Mouse (Mus musculus) macrophage (primary cell): ENCODE measurements around the gene Gzf1. TPM values are rescaled to one million over a fixed set of nuclear protein-coding genes. Genes with fewer than 3 reads are reported as not detected.

Experiments
- H3K27ac ChIP-seq: fragments of 350-480 bp; formaldehyde crosslinking; 2 replicates; pipeline ENCODE4 v1.9.0; 2021
- H3K36me3 ChIP-seq: fragments of 350-480 bp; formaldehyde crosslinking; 2 replicates; pipeline ENCODE4 v1.9.0; 2021; ENCODE audit errors: inconsistent target
- H3K4me3 ChIP-seq: fragments of 350-480 bp; formaldehyde crosslinking; 2 replicates; pipeline ENCODE4 v1.9.0; 2021; ENCODE audit errors: inconsistent target
- H3K79me2 ChIP-seq: fragments of 350-480 bp; formaldehyde crosslinking; 2 replicates; pipeline ENCODE4 v1.9.0; 2021; ENCODE audit errors: inconsistent target
- WGBS: methylation state at CpG from one replicate; pipeline ENCODE4 v1.1.7; 2026; ENCODE audit warnings: inconsistent platforms; ENCODE audit not compliant: missing documents; 5-methylcytosine and 5-hydroxymethylcytosine counted together
- polyA plus RNA-seq: library from polyadenylated mRNA; stranded (reverse); fragments of 250-400 nt; gene quantifications from 3 replicates; pipeline ENCODE4 v1.2.4, GENCODE M21; 2018; ENCODE audit warnings: inconsistent platforms
- total RNA-seq, 78 experiments: library from RNA; depleted of rRNA; stranded (reverse); fragments of 250-400 nt; gene quantifications; 1 replicate in 9 of 78; 2 replicates in 24 of 78; 3 replicates in 43 of 78; 4 replicates in 2 of 78; pipeline ENCODE4 v1.2.4; 2018; ENCODE audit warnings: inconsistent platforms in 56 of 78

Gzf1 gene
- total RNA-seq (2018; cell fraction: chromatin; rRNA removed): 10 to 100 TPM; 11.9 to 38.0 (median 24.4) TPM
- total RNA-seq (2018; cell fraction: cytosol; rRNA removed): 10 to 100 TPM in 25 of 26 experiments, 1 to 10 TPM in 1; 9.6 to 23.1 (median 15.7) TPM
- 10 to 100 TPM; 13.4 to 41.3 (median 22.7) TPM for total RNA-seq (2018; cell fraction: nucleus; rRNA removed)
- polyA plus RNA-seq: 11.9 to 18.3 TPM (median 16.6 TPM) in 3 replicates

DNA sequence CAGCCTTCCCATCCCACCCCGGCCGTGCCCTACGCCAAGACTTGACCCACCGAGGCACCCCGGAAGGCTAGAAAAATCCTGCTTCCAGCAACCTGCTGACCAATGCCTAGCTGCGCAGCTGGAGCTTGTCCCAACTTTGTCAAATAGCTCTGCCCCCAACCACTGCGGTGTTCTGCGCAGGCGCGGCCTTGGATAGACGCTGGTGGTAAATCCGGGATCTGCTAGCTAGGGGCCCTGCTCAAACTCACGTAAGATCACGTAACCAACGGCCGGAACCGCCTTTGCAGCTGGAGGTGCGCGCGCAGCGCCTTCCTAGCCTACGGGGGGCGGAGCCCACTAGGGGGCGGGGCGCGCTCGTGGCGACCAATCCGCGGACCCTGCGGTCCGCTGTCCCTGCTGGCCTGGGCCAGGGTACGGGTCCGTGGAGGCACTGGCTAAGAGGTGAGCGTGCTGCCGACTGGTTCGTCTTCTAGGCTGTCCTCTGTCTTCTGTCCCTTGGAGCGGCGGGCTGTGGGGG lies at the start of gene Gzf1:
Gene Gzf1, plus strand, starts transcription at position 249 of the 517 bp plus-strand sequence.
- H3K27ac ChIP-seq: peak within 1 kb of the TSS; percentile 86
- under 1% methylated on average over 39 of the region's 39 CpGs for WGBS
- peak within 1 kb of the TSS; percentile 87 for H3K4me3 ChIP-seq
- H3K36me3 ChIP-seq: peaks cover 20% of the 10 kb centered on the region; the same call in 1 of the 2 replicates
- peaks cover 43% of the 10 kb centered on the region for H3K79me2 ChIP-seq

GRCm38 (mm10) chr2:148631602-148632001 lies 49.2 kb upstream of the Gzf1 start:
- H3K27ac ChIP-seq: no peak overlapping the region
- H3K79me2 ChIP-seq: no peaks in the 10 kb centered on the region
- H3K4me3 ChIP-seq: no peak overlapping the region
- no peaks in the 10 kb centered on the region for H3K36me3 ChIP-seq
- WGBS: 100% methylated on average over 3 of the region's 3 CpGs

DNA sequence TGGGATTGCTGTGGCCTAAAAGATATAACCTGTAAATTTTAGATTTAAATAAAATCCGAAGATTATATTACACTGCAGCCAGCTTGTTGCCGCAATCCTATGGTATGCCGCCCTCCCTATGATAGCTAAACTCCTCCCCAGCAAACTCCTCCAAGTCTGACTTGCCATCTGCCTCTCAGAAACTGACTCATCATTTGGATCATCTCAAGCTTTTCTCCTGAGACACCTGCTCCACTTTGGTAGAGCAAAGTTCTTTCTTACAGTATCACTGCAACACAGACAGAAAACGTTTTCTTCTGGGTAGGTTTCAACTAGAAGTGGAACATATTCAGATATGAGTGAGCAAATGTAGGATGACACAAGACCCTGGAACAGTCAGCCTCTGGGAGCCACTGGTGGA lies 46.4 kb upstream of the Gzf1 start:
- 83% methylated on average over 4 of the region's 4 CpGs for WGBS
- H3K27ac ChIP-seq: no peak overlapping the region
- H3K4me3 ChIP-seq: no peak overlapping the region
- no peaks in the 10 kb centered on the region for H3K79me2 ChIP-seq
- no peaks in the 10 kb centered on the region for H3K36me3 ChIP-seq

DNA sequence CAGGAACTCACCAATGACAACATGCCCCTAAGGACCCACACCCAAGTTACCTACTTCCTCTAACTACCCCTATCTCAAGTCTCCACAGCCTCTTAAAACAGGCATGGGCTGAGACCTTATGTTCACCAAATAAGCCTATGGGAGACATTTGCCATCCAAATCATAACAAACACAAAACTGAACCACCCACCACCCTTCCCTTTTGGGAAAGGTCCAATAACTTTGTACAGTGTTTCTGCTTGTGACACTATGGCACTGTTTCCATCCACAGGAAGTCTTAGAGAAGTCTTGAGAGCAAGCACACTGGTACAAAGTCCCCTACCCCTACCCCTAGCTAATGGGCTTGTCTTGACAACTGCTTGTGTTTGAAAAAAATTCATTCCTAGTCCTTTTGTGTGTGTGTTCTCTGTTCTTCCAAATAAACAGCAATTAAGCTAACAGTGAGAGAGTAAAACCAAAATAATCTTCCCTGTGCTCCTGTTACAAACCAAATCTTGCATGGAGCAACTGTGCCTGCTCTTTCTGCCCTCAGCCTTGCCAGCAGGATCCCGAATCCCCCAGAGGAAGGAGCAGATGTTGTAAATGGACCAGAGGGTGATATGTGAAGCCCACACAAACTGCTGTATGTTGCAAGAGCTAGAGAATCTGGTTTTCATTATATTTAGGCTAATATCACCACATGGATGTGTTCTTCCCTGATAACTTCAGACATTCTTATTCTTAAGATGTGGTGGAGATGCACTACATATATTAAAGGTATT lies 38.0 kb upstream of the Gzf1 start:
- no peaks in the 10 kb centered on the region for H3K79me2 ChIP-seq
- WGBS: 100% methylated on average over 1 of the region's 1 CpGs
- no peak overlapping the region for H3K4me3 ChIP-seq
- no peak overlapping the region for H3K27ac ChIP-seq
- no peaks in the 10 kb centered on the region for H3K36me3 ChIP-seq

DNA sequence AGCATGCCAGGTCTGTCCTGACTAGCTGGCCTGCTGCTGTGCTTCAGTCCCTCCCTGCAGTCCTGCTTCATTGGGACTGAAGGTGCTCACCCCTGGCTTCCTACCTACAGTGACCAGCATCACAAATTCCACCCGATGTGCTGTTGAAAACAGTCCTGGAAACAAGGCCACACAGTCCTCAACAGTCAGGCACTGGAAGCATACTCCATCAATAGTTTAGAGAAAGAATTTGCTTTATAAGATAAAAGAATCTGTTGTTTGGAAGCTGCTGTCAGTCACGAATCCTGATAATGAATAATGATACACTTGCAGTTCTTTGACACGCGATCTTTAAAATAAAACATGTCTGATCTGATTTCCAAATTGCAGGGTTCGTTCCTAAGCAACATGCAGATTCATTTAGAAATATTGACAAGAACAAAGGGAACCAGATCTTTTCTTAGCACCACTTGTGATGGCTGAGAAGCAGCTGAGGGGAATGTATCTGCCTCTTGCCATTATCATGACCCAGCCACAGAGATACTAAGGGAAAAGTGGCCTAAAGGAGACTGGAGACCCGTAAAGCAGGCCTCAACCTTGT lies 36.3 kb upstream of the Gzf1 start:
- WGBS: 100% methylated on average over 6 of the region's 6 CpGs
- no peak overlapping the region for H3K27ac ChIP-seq
- H3K36me3 ChIP-seq: no peaks in the 10 kb centered on the region
- no peaks in the 10 kb centered on the region for H3K79me2 ChIP-seq
- no peak overlapping the region for H3K4me3 ChIP-seq

GRCm38 (mm10) chr2:148650587-148651357 lies 30.1 kb upstream of the Gzf1 start:
- WGBS: 78% methylated on average over 3 of the region's 3 CpGs
- Histone ChIP-seq H3K36me3 (no peaks in the 10 kb centered on the region), H3K79me2 (no peaks in the 10 kb centered on the region), H3K27ac (no peak overlapping the region), H3K4me3 (no peak overlapping the region)

GRCm38 (mm10) chr2:148654961-148655360 lies 25.9 kb upstream of the Gzf1 start:
- Histone ChIP-seq H3K79me2 (no peaks in the 10 kb centered on the region), H3K36me3 (no peaks in the 10 kb centered on the region), H3K4me3 (no peak overlapping the region), H3K27ac (no peak overlapping the region)
- WGBS: 0% methylated on average over 3 of the region's 3 CpGs

- Histone ChIP-seq H3K36me3 (no peaks in the 10 kb centered on the region), H3K27ac (no peak overlapping the region), H3K79me2 (no peaks in the 10 kb centered on the region), H3K4me3 (no peak overlapping the region)
- 27% methylated on average over 1 of the region's 1 CpGs for WGBS
These were observed 17.4 kb upstream of the Gzf1 start for GRCm38 (mm10) chr2:148663458-148663857.

GRCm38 (mm10) chr2:148672199-148673096 lies 8.4 kb upstream of the Gzf1 start, which contains the start of gene Nxt1:
Nxt1 (plus strand) TSS chr2:148672601.
- peaks cover 10% of the 10 kb centered on the region; the same call in 1 of the 2 replicates for H3K36me3 ChIP-seq
- H3K79me2 ChIP-seq: peaks cover 35% of the 10 kb centered on the region
- WGBS: 1% methylated on average over 58 of the region's 58 CpGs
- H3K4me3 ChIP-seq: peak within 1 kb of the TSS; percentile 90
- H3K27ac ChIP-seq: peak within 1 kb of the TSS; percentile 37

DNA sequence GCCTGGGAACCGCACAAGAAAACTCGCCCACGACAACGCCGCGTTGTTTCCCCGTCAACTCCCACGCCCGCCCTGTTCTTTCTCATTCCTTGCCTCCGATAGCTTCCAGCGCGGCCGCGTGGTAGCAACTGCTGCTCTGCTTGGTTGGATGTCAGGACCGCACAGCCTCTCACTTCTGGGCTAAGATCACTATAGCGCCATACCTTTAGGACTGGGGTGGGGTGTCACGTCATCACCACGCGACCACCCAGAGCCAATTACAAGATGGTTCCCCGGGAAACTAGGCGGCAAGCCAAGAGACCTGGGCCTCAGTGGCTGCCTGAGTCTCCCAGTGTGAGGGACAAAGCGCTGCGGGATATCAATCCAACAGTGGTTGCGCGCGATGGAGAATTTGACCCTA lies 3.0 kb upstream of the Gzf1 start:
- H3K4me3 ChIP-seq: no peak overlapping the region
- peaks cover 50% of the 10 kb centered on the region for H3K79me2 ChIP-seq
- 78% methylated on average over 26 of the region's 26 CpGs for WGBS
- H3K36me3 ChIP-seq: peaks cover 10% of the 10 kb centered on the region; the same call in 1 of the 2 replicates
- no peak overlapping the region for H3K27ac ChIP-seq

DNA sequence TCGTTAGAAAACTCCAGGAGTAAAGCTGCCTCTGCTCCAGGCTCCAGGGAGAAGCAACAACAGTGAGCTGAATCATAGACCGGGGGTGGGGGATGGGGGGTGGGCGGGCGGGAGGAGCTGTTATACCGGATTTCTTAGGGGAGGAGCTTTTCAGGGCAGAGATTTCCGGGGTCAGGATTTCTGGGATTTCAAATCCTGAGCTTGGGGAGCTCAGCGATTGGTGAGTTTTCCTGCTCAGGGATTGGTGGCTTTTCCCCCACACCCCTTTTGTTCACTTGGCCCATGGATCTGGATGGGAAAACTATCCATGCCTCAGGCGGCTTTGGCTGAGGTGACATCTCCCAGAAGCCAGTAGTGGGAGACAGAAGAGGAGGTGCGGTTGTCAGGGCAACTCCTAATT lies 1.5 kb upstream of the Gzf1 start:
- Histone ChIP-seq H3K79me2 (peaks cover 50% of the 10 kb centered on the region), H3K27ac (no peak overlapping the region), H3K36me3 (peaks cover 17% of the 10 kb centered on the region; the same call in 1 of the 2 replicates), H3K4me3 (no peak overlapping the region)
- WGBS: 77% methylated on average over 7 of the region's 9 CpGs

DNA sequence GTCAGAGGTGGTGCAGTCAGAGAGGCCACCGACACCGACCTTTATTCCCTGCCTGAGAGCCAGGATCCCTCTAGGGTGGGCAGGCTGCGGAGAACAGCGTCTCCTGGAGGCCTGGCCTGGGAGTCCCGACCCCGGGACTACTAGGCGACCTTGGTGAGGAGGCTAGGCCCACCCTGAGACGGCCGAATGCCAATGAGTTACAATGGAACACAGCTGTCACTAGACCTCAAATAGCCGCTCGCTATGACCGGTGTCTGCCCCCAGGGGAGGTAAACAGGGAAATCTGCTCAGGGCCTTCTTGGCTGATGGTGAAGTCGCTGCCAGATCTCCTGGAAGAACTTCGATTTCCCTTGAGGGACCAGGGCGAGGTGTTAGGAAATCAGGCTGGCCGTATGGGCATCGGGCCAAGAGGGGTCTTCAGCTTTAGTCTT lies 653 bp downstream of the Gzf1 start:
- 12% methylated on average over 17 of the region's 17 CpGs for WGBS
- Histone ChIP-seq H3K36me3 (peaks cover 14% of the 10 kb centered on the region; the same call in 1 of the 2 replicates), H3K4me3 (peak overlapping the region; percentile 87), H3K27ac (peak overlapping the region; percentile 59), H3K79me2 (peaks cover 41% of the 10 kb centered on the region)

DNA sequence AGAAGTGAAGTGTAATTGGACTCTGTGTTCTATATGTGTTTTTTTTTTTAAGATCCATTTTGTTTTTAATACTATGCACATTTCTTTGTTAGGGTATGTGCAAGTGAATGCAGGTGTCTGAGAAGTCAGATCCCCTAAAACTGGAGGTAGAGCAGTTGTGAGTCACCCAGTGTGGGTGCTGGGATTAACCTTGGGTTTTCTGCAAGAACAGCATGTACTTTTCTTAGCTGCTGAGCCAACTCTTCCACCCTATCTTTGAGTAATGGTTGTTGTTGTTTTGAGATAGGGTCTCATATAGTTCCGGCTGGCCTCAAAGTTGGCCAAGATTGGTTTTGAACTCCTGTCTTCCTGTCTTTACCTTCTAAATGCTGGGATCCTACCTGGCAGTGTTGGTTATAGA lies 2.2 kb downstream of the Gzf1 start:
- no peak overlapping the region for H3K4me3 ChIP-seq
- 95% methylated on average over 1 of the region's 1 CpGs for WGBS
- H3K36me3 ChIP-seq: peaks cover 15% of the 10 kb centered on the region; the same call in 1 of the 2 replicates
- H3K79me2 ChIP-seq: peaks cover 54% of the 10 kb centered on the region
- no peak overlapping the region for H3K27ac ChIP-seq
